Mouse (Mus musculus): Measurements from ENCODE around the gene Mef2d.
A peak's percentile ranks its signal among the peaks of the same experiment; 100 is the strongest.

The Mef2d gene

DNA sequence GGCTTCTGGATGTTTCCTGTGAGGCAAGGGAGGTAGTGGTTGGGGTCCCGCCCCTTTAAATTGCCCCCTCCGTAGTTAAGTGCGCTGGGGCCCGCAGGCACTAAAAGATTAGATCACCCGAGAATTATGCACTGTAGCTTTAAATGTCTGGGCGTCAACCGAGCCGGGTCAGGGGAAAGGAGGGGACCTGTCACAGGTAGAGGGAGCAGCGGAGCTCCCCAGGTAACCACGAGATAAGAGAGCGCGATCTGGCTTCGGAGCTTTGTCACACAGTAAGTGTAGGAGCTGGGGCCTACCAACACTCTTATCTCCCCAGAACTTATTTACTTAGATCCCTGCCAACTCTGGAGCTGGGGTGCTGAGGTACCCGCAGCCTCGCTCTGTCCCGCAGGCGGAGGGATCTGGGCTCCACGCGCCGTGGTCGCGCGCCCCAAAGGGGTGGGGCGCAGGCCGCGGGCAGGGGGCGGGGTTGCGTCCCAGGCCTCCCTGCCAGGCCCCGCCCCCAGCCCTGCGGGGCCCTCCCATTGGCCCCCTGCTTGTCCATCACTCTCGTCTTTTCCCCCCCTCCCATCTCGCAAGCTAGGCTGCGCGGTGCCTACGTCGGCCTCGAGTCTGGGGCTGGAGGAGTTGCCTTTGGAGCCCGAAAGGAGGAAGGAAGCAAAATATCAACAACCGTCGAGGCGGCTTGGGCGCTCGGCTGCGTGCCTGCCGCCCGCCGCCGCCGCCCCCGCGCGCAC lies at the start of gene Mef2d:
Gene Mef2d (plus strand): TSS at position 586 of the 737 bp plus-strand sequence.
- peak; percentile 99 for DNase-seq (ENCODE audit: low read depth)

GRCm38 (mm10) chr3:88094126-88094525 lies 48.0 kb upstream of the Mef2d start:
- no peak for DNase-seq (ENCODE audit: low read depth)

DNA sequence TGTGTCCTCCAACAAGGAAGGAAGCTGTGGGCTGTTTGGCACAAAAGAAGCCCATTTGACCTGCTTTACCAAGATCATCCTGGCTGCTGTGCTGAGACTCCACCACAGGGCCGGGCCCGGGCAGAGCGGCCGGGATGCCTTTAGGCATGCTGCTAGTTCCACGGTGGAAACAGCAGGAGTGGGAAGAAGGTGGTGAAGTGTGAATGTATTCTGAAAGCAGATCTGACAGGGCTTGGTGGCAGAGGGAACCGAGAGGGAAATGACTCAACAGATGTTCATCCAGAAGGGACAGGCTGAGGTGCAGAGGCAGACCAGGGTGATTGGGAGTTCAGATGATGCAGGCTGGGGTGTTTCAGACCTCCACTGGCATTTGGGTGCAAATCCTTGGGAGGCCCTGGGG lies 44.5 kb upstream of the Mef2d start:
- DNase-seq (ENCODE audit: low read depth) = peak; percentile 31

GRCm38 (mm10) chr3:88100251-88100650 lies 41.9 kb upstream of the Mef2d start:
- DNase-seq (ENCODE audit: low read depth) = peak; percentile 74

DNA sequence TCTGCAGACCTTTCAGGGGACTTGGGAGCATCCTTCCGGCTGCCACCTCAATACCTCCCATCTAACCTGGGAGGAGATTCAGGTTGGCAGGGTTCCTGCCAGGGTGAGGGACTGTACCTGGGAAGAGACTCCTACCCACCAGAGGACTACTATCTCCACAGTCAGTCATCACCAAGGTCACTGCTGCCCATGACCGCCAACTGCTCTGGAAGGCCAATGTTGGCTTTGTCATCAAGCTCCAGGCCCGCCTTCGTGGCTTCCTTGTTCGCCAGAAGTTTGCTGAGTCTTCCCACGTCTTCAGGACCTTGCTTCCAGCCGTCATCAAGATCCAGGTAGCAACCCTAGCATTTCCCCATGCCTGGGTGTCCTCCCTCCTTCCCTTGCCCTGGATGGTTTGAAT lies 40.4 kb upstream of the Mef2d start:
- DNase-seq (ENCODE audit: low read depth) = no peak

DNA sequence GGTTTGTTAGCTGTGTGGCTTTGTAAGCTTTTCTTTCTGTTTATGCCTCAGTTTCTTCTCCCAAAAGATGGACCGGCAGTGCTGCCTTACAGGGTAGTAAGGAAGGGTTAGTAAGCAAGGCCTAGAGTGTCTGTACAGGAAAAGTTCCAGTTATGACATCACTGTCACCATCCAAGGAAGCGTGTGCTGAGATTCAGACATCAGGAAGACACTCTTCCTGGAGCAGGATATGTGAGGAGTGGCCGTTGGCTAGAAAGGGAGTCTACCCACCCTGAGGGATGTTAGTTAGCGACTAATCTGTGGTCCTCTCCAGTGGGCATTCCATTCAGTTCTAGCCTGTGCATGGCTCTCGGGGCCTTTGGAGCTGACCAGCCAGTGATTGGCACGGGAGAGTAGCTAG lies 40.0 kb upstream of the Mef2d start:
- no peak for DNase-seq (ENCODE audit: low read depth)

GRCm38 (mm10) chr3:88102611-88103010 lies 39.6 kb upstream of the Mef2d start:
- DNase-seq (ENCODE audit: low read depth) = no peak

- no peak for DNase-seq (ENCODE audit: low read depth)
Measured at GRCm38 (mm10) chr3:88106126-88106525, 36.0 kb upstream of the Mef2d start.

DNA sequence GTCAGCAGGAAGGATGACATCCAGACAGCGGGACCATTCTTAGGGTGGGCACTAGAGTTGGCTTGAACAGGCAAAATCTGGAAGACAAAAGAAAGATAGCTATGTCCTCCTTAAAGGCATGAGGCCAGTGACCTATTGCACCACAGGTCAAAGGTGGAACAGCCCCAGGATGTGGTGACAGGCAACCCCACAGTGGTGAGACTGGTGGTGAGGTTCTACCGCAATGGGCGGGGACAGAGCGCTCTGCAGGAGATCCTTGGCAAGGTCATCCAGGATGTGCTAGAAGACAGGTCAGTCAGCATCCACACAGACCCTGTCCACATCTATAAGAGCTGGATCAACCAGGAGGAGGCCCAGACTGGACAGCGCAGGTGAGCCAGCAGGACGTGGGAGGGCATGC lies 33.0 kb upstream of the Mef2d start:
- no peak for DNase-seq (ENCODE audit: low read depth)

DNA sequence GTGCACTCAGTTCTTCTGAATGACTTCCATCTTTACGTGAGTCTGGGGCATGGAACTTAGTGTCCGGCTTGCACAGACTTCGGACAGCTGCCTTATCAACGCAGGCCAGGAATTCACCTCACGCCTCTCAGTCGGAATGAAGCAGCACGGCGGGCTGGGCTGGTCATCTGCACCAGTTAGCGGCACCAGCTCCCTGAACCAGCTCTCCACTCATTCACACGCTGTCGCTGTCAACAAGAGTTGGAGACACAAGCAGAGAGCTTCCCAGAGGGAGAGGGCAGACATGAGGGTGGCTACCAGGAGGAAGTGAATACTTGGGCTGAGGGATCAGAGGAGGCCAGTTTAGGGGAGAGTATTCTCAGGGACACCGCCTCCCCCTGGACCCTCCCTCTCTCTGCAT lies 27.8 kb upstream of the Mef2d start:
- no peak for DNase-seq (ENCODE audit: low read depth)

DNA sequence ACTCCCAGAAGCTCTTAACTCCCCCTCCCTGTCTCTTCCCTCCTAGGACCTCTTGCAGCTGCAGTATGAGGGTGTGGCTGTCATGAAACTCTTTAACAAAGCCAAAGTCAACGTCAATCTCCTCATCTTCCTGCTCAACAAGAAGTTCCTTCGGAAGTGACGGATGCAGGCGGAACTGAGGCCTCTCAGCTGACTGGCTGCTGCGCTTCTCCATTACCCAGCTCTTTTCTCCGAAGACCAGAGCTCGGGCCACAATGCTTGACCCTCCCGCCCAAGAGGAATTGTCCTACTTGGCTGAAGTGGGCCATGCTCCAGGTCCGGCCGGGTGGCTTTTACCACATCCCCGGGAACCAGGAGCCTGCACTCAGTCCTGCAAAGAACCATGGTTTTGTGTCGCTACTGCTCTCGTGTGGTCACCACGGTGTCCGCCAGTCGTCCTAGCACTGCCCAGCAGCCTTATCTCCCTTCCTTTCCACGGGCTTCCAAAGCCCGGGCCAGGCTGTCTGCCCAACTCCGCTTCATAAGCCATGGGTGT lies 22.0 kb upstream of the Mef2d start:
- DNase-seq (ENCODE audit: low read depth) = no peak

- DNase-seq (ENCODE audit: low read depth) = no peak
Measured at GRCm38 (mm10) chr3:88121164-88122131, 20.7 kb upstream of the Mef2d start.

- peak; percentile 35 for DNase-seq (ENCODE audit: low read depth)
Measured at GRCm38 (mm10) chr3:88125195-88125594, 17.0 kb upstream of the Mef2d start.

DNA sequence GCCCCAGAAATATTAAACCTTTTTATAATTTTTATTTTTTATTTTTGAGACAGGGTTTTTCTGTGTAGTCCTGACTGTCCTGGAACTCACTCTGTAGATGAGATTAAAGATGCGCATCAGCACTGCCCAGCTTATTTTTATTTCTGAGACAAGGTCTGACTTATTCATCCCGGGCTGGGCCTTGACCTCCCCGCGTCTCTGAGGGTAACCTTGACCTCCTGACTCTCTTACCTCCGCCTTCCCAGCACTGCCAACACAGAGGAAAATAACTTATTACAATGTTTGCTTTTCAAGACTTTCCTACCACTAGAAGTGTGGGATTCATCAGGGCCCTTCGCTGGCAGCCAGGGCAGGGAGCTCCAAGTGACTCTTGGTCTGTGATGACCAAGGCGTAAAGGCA lies 16.0 kb upstream of the Mef2d start:
- DNase-seq (ENCODE audit: low read depth) = peak; percentile 27

DNA sequence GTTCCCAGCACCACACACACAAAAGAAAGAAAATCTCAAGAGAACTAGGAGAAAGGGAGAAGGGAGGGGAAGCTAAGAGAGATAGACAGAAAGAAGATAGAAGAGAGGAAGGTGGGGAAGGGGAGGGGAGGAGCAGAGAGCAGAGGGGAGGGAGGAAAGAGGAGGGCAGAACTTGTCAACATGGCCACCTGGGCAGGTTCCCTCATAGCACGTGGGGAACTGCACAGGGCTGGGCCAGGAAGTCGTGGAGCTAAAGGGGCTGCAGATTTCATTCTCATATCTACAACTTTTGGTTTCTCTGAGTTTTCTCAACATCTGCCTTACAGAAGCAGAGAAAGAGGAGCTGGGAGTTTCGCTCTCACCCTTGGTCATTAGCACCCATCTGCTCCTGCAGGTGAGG lies 14.5 kb upstream of the Mef2d start:
- no peak for DNase-seq (ENCODE audit: low read depth)

- DNase-seq (ENCODE audit: low read depth) = peak; percentile 89
Measured at GRCm38 (mm10) chr3:88128056-88128455, 14.1 kb upstream of the Mef2d start.

GRCm38 (mm10) chr3:88129006-88129405 lies 13.2 kb upstream of the Mef2d start:
- no peak for DNase-seq (ENCODE audit: low read depth)

GRCm38 (mm10) chr3:88131071-88131470 lies 11.1 kb upstream of the Mef2d start:
- DNase-seq (ENCODE audit: low read depth) = no peak

- no peak for DNase-seq (ENCODE audit: low read depth)
Measured at GRCm38 (mm10) chr3:88132492-88132891, 9.7 kb upstream of the Mef2d start.

DNA sequence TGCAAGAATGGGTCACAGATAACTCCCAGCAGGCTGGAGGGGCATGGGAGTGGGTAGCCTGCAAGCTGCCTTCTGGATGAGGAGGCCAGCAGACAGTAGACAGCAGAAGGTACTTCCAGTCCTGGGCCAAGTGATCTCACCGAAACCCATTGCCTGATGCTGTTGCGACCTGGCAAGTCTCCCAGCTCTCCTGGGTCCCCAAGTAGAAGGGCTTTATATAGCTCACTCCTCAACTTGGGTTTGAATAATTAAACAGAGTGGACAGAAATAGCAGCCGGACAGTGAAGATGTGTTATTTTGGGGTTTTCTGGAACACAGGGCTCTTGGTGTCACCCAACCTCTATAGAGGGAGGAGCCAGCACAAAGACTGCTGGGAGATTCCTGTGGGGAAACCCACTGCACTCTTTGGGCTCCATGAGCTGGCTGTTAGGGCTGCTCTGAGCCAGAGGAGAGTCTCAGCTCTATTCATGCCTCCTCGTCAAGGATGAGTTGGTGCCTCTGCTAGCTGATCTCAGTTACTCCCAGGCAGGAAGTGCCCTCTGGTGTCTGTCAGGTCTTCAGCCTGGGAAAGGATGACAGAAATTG lies 8.9 kb upstream of the Mef2d start:
- DNase-seq (ENCODE audit: low read depth) = peak; percentile 74

DNA sequence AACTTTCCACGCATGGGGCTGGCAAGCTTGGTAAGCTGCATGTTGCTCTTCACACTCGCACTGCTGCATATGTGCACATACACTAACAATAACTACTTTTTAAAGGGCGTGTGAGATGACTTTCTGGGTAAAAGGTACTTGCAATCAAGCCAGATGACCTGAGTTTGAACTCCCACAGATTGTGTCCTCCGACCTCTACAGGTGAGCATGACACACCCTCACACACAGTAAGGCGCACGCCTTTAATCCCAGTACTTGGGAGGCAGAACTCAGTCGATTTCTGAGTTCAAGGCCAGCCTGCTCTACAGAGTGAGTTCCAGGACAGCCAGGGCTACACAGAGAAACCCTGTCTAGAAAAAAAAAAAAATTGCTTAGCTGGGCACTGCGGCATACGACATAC lies 5.8 kb upstream of the Mef2d start:
- no peak for DNase-seq (ENCODE audit: low read depth)

- DNase-seq (ENCODE audit: low read depth) = peak; percentile 28
Measured at GRCm38 (mm10) chr3:88136945-88137494, 5.2 kb upstream of the Mef2d start.

All from NIH3T3 (cell line).